Mouse (Mus musculus) limb, embryonic 10.5 days (tissue): ENCODE measurements around the gene Mcm2. TPM values are rescaled to one million over a fixed set of nuclear protein-coding genes. Genes with fewer than 3 reads are reported as not detected.

Experiments used
- DNase-seq: peaks from one replicate; pipeline ENCODE4 v3.0.0-alpha.2; 2017; ENCODE audit warnings: low spot score
- H3K27ac ChIP-seq: fragments of 300-500 bp; sonication (generic); 2 replicates; pipeline ENCODE4 v1.5.1; 2016; ENCODE audit warnings: mild to moderate bottlenecking
- H3K27me3 ChIP-seq: fragments of 300-500 bp; sonication (generic); 2 replicates; pipeline ENCODE4 v1.6.1; 2016; ENCODE audit warnings: low read depth, mild to moderate bottlenecking; ENCODE audit not compliant: poor library complexity, severe bottlenecking
- H3K36me3 ChIP-seq: fragments of 300-500 bp; sonication (generic); 2 replicates; pipeline ENCODE4 v1.6.1; 2016; ENCODE audit warnings: mild to moderate bottlenecking, moderate library complexity
- H3K4me1 ChIP-seq: fragments of 300-500 bp; sonication (generic); 2 replicates; pipeline ENCODE4 v1.6.1; 2016
- H3K4me3 ChIP-seq: fragments of 300-500 bp; sonication (generic); 2 replicates; pipeline ENCODE4 v1.5.1; 2016; ENCODE audit warnings: mild to moderate bottlenecking, moderate library complexity
- H3K9me3 ChIP-seq: fragments of 300-500 bp; sonication (generic); replicated peaks from 2 replicates; pipeline ENCODE4 v1.6.1; 2016; ENCODE audit warnings: mild to moderate bottlenecking
- WGBS: fragments of 180-500 bp; shearing (Covaris S2); methylation state at CpG from one replicate; pipeline ENCODE4 v1.1.7; 2016; 5-methylcytosine and 5-hydroxymethylcytosine counted together
- polyA plus RNA-seq: library from polyadenylated mRNA; unstranded; fragments of >200 nt; fragmentation: Nextera tagmentation; extraction: Ambion mirVana; gene quantifications from 2 replicates; pipeline ENCODE4 v1.2.1, GENCODE M21; 2016

Mcm2 gene
- polyA plus RNA-seq, 1 experiment from 2014 or later = 283 TPM

- H3K27ac ChIP-seq = no peak overlapping the region
- no peaks in the 10 kb centered on the region for H3K27me3 ChIP-seq
- no peaks in the 10 kb centered on the region for H3K9me3 ChIP-seq
- no peak overlapping the region for H3K4me3 ChIP-seq
- peaks cover 20% of the 10 kb centered on the region for H3K36me3 ChIP-seq
- DNase-seq = no peak
- 46% methylated on average over 1 of the region's 1 CpGs for WGBS
- H3K4me1 ChIP-seq = no peaks in the 10 kb centered on the region
These were observed 17.6 kb upstream of the Mcm2 start for GRCm38 (mm10) chr6:88916153-88916552.

GRCm38 (mm10) chr6:88915510-88915909, 16.9 kb upstream of the Mcm2 start:
- no peak for DNase-seq
- Histone ChIP-seq H3K4me1 (no peaks in the 10 kb centered on the region), H3K36me3 (peaks cover 26% of the 10 kb centered on the region), H3K4me3 (no peak overlapping the region), H3K27me3 (no peaks in the 10 kb centered on the region), H3K27ac (no peak overlapping the region), H3K9me3 (no peaks in the 10 kb centered on the region)
- WGBS = 88% methylated on average over 4 of the region's 4 CpGs

- peaks cover 34% of the 10 kb centered on the region for H3K36me3 ChIP-seq
- DNase-seq = no peak
- no peaks in the 10 kb centered on the region for H3K4me1 ChIP-seq
- no peaks in the 10 kb centered on the region for H3K27me3 ChIP-seq
- no peak overlapping the region for H3K27ac ChIP-seq
- WGBS = 85% methylated on average over 5 of the region's 5 CpGs
- H3K9me3 ChIP-seq = no peaks in the 10 kb centered on the region
- H3K4me3 ChIP-seq = no peak overlapping the region
These were observed 16.2 kb upstream of the Mcm2 start for GRCm38 (mm10) chr6:88914799-88915198.

GRCm38 (mm10) chr6:88913440-88913839, 14.9 kb upstream of the Mcm2 start:
- no peaks in the 10 kb centered on the region for H3K27me3 ChIP-seq

GRCm38 (mm10) chr6:88913022-88913421, 14.4 kb upstream of the Mcm2 start:
- H3K4me3 ChIP-seq = no peak overlapping the region
- no peaks in the 10 kb centered on the region for H3K4me1 ChIP-seq
- peaks cover 48% of the 10 kb centered on the region for H3K36me3 ChIP-seq
- no peaks in the 10 kb centered on the region for H3K27me3 ChIP-seq
- DNase-seq = no peak
- 87% methylated on average over 4 of the region's 4 CpGs for WGBS
- no peak overlapping the region for H3K27ac ChIP-seq
- H3K9me3 ChIP-seq = no peaks in the 10 kb centered on the region

More at GRCm38 (mm10) chr6:88913440-88913839, 14.9 kb upstream of the Mcm2 start:
- Histone ChIP-seq H3K4me1 (no peaks in the 10 kb centered on the region), H3K4me3 (no peak overlapping the region), H3K9me3 (no peaks in the 10 kb centered on the region), H3K27ac (no peak overlapping the region), H3K36me3 (peaks cover 45% of the 10 kb centered on the region)
- DNase-seq = no peak

- DNase-seq = no peak
- Histone ChIP-seq H3K4me1 (peaks cover 18% of the 10 kb centered on the region), H3K27ac (no peak overlapping the region), H3K27me3 (no peaks in the 10 kb centered on the region), H3K9me3 (no peaks in the 10 kb centered on the region), H3K36me3 (peaks cover 59% of the 10 kb centered on the region), H3K4me3 (no peak overlapping the region)
- 94% methylated on average over 6 of the region's 6 CpGs for WGBS
These were observed 10.6 kb upstream of the Mcm2 start for GRCm38 (mm10) chr6:88909151-88909550.

GRCm38 (mm10) chr6:88906369-88907108, 8.0 kb upstream of the Mcm2 start:
- H3K27me3 ChIP-seq = no peaks in the 10 kb centered on the region
- H3K4me3 ChIP-seq = 0 out of 2 replicates have a peak overlapping the region, but pooled peaks have one; percentile 9
- peak; percentile 74 for DNase-seq
- H3K4me1 ChIP-seq = peaks cover 38% of the 10 kb centered on the region
- H3K9me3 ChIP-seq = no peaks in the 10 kb centered on the region
- H3K27ac ChIP-seq = 0 out of 2 replicates have a peak overlapping the region, but pooled peaks have one; percentile 42
- peaks cover 43% of the 10 kb centered on the region for H3K36me3 ChIP-seq
- WGBS = 20% methylated on average over 16 of the region's 16 CpGs

- H3K4me1 ChIP-seq = peaks cover 45% of the 10 kb centered on the region
- no peak overlapping the region for H3K27ac ChIP-seq
- H3K27me3 ChIP-seq = no peaks in the 10 kb centered on the region
- WGBS = 91% methylated on average over 7 of the region's 7 CpGs
- peaks cover 28% of the 10 kb centered on the region for H3K36me3 ChIP-seq
- DNase-seq = no peak
- no peak overlapping the region for H3K4me3 ChIP-seq
- no peaks in the 10 kb centered on the region for H3K9me3 ChIP-seq
These were observed 6.5 kb upstream of the Mcm2 start for GRCm38 (mm10) chr6:88905042-88905441.

GRCm38 (mm10) chr6:88904456-88904974, 5.9 kb upstream of the Mcm2 start:
- Histone ChIP-seq H3K4me1 (peaks cover 45% of the 10 kb centered on the region), H3K27ac (no peak overlapping the region)
- 87% methylated on average over 4 of the region's 4 CpGs for WGBS

GRCm38 (mm10) chr6:88903708-88904107, 5.1 kb upstream of the Mcm2 start:
- H3K27me3 ChIP-seq = no peaks in the 10 kb centered on the region

More at GRCm38 (mm10) chr6:88904456-88904974, 5.9 kb upstream of the Mcm2 start:
- DNase-seq = no peak
- Histone ChIP-seq H3K9me3 (no peaks in the 10 kb centered on the region), H3K4me3 (no peak overlapping the region), H3K27me3 (no peaks in the 10 kb centered on the region), H3K36me3 (peaks cover 23% of the 10 kb centered on the region)

GRCm38 (mm10) chr6:88901947-88902820, 3.6 kb upstream of the Mcm2 start, which contains the start of gene Tpra1:
TSS of gene Tpra1 (plus strand) at chr6:88902251.
- Histone ChIP-seq H3K27me3 (no peaks in the 10 kb centered on the region), H3K4me1 (peaks cover 52% of the 10 kb centered on the region), H3K9me3 (no peaks in the 10 kb centered on the region), H3K4me3 (peak within 1 kb of the TSS; percentile 82), H3K36me3 (peaks cover 6% of the 10 kb centered on the region), H3K27ac (peak within 1 kb of the TSS; percentile 91)
- DNase-seq = peak; percentile 90
- under 1% methylated on average over 66 of the region's 66 CpGs for WGBS

More at GRCm38 (mm10) chr6:88903708-88904107, 5.1 kb upstream of the Mcm2 start:
- DNase-seq = no peak
- H3K4me3 ChIP-seq = peak overlapping the region; percentile 82
- H3K36me3 ChIP-seq = peaks cover 16% of the 10 kb centered on the region
- peaks cover 49% of the 10 kb centered on the region for H3K4me1 ChIP-seq
- 87% methylated on average over 5 of the region's 5 CpGs for WGBS
- peak overlapping the region; percentile 91 for H3K27ac ChIP-seq
- H3K9me3 ChIP-seq = no peaks in the 10 kb centered on the region

GRCm38 (mm10) chr6:88901471-88901870, 2.9 kb upstream of the Mcm2 start:
- peaks cover 14% of the 10 kb centered on the region for H3K36me3 ChIP-seq
- H3K27ac ChIP-seq = peak overlapping the region; percentile 91
- peaks cover 54% of the 10 kb centered on the region for H3K4me1 ChIP-seq
- no peaks in the 10 kb centered on the region for H3K27me3 ChIP-seq
- WGBS = 12% methylated on average over 5 of the region's 5 CpGs
- H3K9me3 ChIP-seq = no peaks in the 10 kb centered on the region
- peak; percentile 45 for DNase-seq
- peak overlapping the region; percentile 82 for H3K4me3 ChIP-seq
